Mouse (Mus musculus) midbrain, postnatal 0 days (tissue): Measurements from ENCODE around the gene Plaur. TPM values are rescaled to one million over a fixed set of nuclear protein-coding genes. Genes with fewer than 3 reads are reported as not detected.

Experiments
- ATAC-seq: fragments of 200-750 bp; cut with Nextera tagmentation; 2 replicates; pipeline ENCODE4 v1.8.0; 2017; ENCODE audit warnings: moderate number of reproducible peaks, mild to moderate bottlenecking, moderate TSS enrichment, moderate library complexity; ENCODE audit not compliant: low FRiP score
- DNase-seq: peaks from one replicate; pipeline ENCODE4 v3.0.0-alpha.2; 2015; ENCODE audit warnings: low spot score
- H3K27ac ChIP-seq: fragments of 300-500 bp; sonication (generic); 2 replicates; pipeline ENCODE4 v1.5.1; 2014; ENCODE audit warnings: low read depth, mild to moderate bottlenecking, low read length, mixed read lengths
- H3K27me3 ChIP-seq: fragments of 300-500 bp; sonication (generic); 2 replicates; pipeline ENCODE4 v1.6.1; 2014; ENCODE audit warnings: low read length, control low read depth, mixed read lengths; ENCODE audit not compliant: insufficient read depth
- H3K36me3 ChIP-seq: fragments of 300-500 bp; sonication (generic); 2 replicates; pipeline ENCODE4 v1.6.1; 2014; ENCODE audit warnings: low read length, control low read depth, mixed read lengths; ENCODE audit not compliant: insufficient read depth
- H3K4me1 ChIP-seq: fragments of 300-500 bp; sonication (generic); 2 replicates; pipeline ENCODE4 v1.6.1; 2014; ENCODE audit warnings: mild to moderate bottlenecking, control low read depth, antibody characterized with exemption, low read length, mixed read lengths; ENCODE audit not compliant: insufficient read depth
- H3K4me2 ChIP-seq: fragments of 300-500 bp; sonication (generic); 2 replicates; pipeline ENCODE4 v1.6.1; 2014; ENCODE audit warnings: low read depth, mild to moderate bottlenecking, low read length, mixed read lengths; ENCODE audit not compliant: poor library complexity, severe bottlenecking
- H3K4me3 ChIP-seq: fragments of 300-500 bp; sonication (generic); 2 replicates; pipeline ENCODE4 v1.5.1; 2014; ENCODE audit warnings: low read depth, mild to moderate bottlenecking, low read length, moderate library complexity
- H3K9ac ChIP-seq: fragments of 300-500 bp; sonication (generic); replicated peaks from 2 replicates; pipeline ENCODE4 v1.6.1; 2014; ENCODE audit warnings: mild to moderate bottlenecking, low read length, moderate library complexity, mixed read lengths; ENCODE audit not compliant: poor library complexity, severe bottlenecking
- H3K9me3 ChIP-seq: fragments of 300-500 bp; sonication (generic); 2 replicates; pipeline ENCODE4 v1.6.1; 2016; ENCODE audit warnings: low read length, control low read depth
- CTCF ChIP-seq: IDR thresholded peaks from 2 replicates; pipeline ENCODE4 v1.5.1; 2016; ENCODE audit warnings: antibody characterized with exemption, mild to moderate bottlenecking
- WGBS: fragments of 180-500 bp; shearing (Covaris S2); extraction: QIAGEN DNeasy Blood & Tissue Kit; methylation state at CpG from one replicate; pipeline ENCODE4 v1.1.7; 2014; 5-methylcytosine and 5-hydroxymethylcytosine counted together
- polyA plus RNA-seq: library from polyadenylated mRNA; unstranded; fragments of >200 nt; fragmentation: Nextera tagmentation; extraction: Ambion mirVana; gene quantifications from 2 replicates; pipeline ENCODE4 v1.2.1, GENCODE M21; 2015
- total RNA-seq: library from RNA; depleted of rRNA; stranded (reverse); fragments of >200 nt; gene quantifications from 2 replicates; pipeline ENCODE4 v1.2.3, GENCODE M21; 2014; rRNA removed

Plaur gene
- total and polyA plus RNA-seq, 2 experiments from 2014 or later = 1.1 to 3.7 TPM

DNA sequence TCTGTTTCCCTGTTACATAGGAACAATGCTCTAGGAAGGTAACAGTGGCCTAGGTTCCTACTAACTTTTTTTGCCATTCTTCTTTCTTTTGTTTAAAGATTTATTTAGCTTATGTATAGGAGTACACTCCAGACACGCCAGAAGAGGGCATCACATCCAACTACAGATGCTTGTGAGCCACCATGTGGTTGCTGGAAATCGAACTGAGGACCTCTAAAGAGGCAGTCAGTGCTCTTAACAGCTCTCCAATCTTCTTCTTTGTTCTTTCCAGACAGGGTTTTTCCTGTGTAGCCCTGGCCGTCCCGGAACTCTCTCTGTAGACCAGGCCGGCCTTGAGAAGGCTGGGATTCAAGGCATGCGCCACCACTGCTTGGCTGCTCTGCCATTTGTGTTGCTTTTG lies 62.7 kb downstream of the Plaur start:
- no peaks in the 10 kb centered on the region for H3K27me3 ChIP-seq
- DNase-seq (no peak), ATAC-seq (no peak)
- TF ChIP-seq CTCF = peak; percentile 31; the same call in 1 of the 2 replicates
- no peak overlapping the region for H3K4me3 ChIP-seq
- 80% methylated on average over 6 of the region's 6 CpGs for WGBS
- H3K9me3 ChIP-seq = no peaks in the 10 kb centered on the region
- H3K4me1 ChIP-seq = peaks cover 5% of the 10 kb centered on the region; the same call in 1 of the 2 replicates
- H3K36me3 ChIP-seq = no peaks in the 10 kb centered on the region
- H3K27ac ChIP-seq = no peak overlapping the region
- H3K9ac ChIP-seq = no peak overlapping the region
- H3K4me2 ChIP-seq = no peak overlapping the region

Other genes with a start within 250 kb of the Plaur start
- 5.4 and 5.5 TPM in 2 replicates for gene Zfp109, start 224.9 kb upstream of the Plaur start, total RNA-seq
- gene Zfp109, start 224.9 kb upstream of the Plaur start, polyA plus RNA-seq = 2.5 TPM in 2 replicates
- 5.5 and 7.4 TPM in 2 replicates for gene Zfp108, start 207.7 kb upstream of the Plaur start, total RNA-seq
- gene Zfp108, start 207.7 kb upstream of the Plaur start, polyA plus RNA-seq = 3.4 and 3.7 TPM in 2 replicates
- gene Zfp93, start 192.1 kb upstream of the Plaur start, total RNA-seq = 7.4 and 11.1 TPM in 2 replicates
- 2.2 and 2.7 TPM in 2 replicates for gene Zfp93, start 192.1 kb upstream of the Plaur start, polyA plus RNA-seq
- 18.3 and 30.9 TPM in 2 replicates for gene Zfp61, start 161.3 kb upstream of the Plaur start, total RNA-seq
- 30.3 and 32.4 TPM in 2 replicates for gene Zfp61, start 161.3 kb upstream of the Plaur start, polyA plus RNA-seq
- gene Zfp94, start 145.8 kb upstream of the Plaur start, total RNA-seq = 13.3 and 25.0 TPM in 2 replicates
- gene Zfp94, start 145.8 kb upstream of the Plaur start, polyA plus RNA-seq = 17.4 and 22.9 TPM in 2 replicates
- not detected in 2 replicates for gene Tescl, start 128.5 kb upstream of the Plaur start, total RNA-seq
- 0.19 TPM in 1 of 2 replicates, not detected in the other for gene Tescl, start 128.5 kb upstream of the Plaur start, polyA plus RNA-seq
- 0.44 TPM in 1 of 2 replicates, not detected in the other for gene Lypd5, start 113.3 kb upstream of the Plaur start, total RNA-seq
- not detected in 2 replicates for gene Lypd5, start 113.3 kb upstream of the Plaur start, polyA plus RNA-seq
- gene Kcnn4, start 92.2 kb upstream of the Plaur start, total RNA-seq = 0.27 and 2.5 TPM in 2 replicates
- gene Kcnn4, start 92.2 kb upstream of the Plaur start, polyA plus RNA-seq = 0.81 and 1.1 TPM in 2 replicates
- gene Smg9, start 62.9 kb upstream of the Plaur start, total RNA-seq = 34.2 and 50.0 TPM in 2 replicates
- gene Smg9, start 62.9 kb upstream of the Plaur start, polyA plus RNA-seq = 28.7 and 30.1 TPM in 2 replicates
- gene Irgc1, start 10.2 kb upstream of the Plaur start, total RNA-seq = not detected in 2 replicates
- not detected in 2 replicates for gene Irgc1, start 10.2 kb upstream of the Plaur start, polyA plus RNA-seq
- 342 and 354 TPM in 2 replicates for gene Cadm4, start 19.5 kb downstream of the Plaur start, total RNA-seq
- gene Cadm4, start 19.5 kb downstream of the Plaur start, polyA plus RNA-seq = 82.0 and 88.1 TPM in 2 replicates
- 209 and 214 TPM in 2 replicates for gene Zfp428, start 44.5 kb downstream of the Plaur start, total RNA-seq
- gene Zfp428, start 44.5 kb downstream of the Plaur start, polyA plus RNA-seq = 297 and 314 TPM in 2 replicates
- not detected in 2 replicates for gene AC161166.1, start 50.0 kb downstream of the Plaur start, total RNA-seq
- 0.47 and 0.78 TPM in 2 replicates for gene AC161166.1, start 50.0 kb downstream of the Plaur start, polyA plus RNA-seq
- 115 and 119 TPM in 2 replicates for gene Irgq, start 68.2 kb downstream of the Plaur start, total RNA-seq
- gene Irgq, start 68.2 kb downstream of the Plaur start, polyA plus RNA-seq = 21.8 and 23.9 TPM in 2 replicates
- gene Pinlyp, start 83.6 kb downstream of the Plaur start, total RNA-seq = not detected in 2 replicates
- gene Pinlyp, start 83.6 kb downstream of the Plaur start, polyA plus RNA-seq = not detected in 2 replicates
- gene Xrcc1, start 83.8 kb downstream of the Plaur start, total RNA-seq = 44.6 and 51.8 TPM in 2 replicates
- 41.9 and 43.3 TPM in 2 replicates for gene Xrcc1, start 83.8 kb downstream of the Plaur start, polyA plus RNA-seq
- 32.2 and 33.4 TPM in 2 replicates for gene Ethe1, start 125.1 kb downstream of the Plaur start, total RNA-seq
- 31.3 and 31.6 TPM in 2 replicates for gene Ethe1, start 125.1 kb downstream of the Plaur start, polyA plus RNA-seq
- gene Zfp575, start 125.2 kb downstream of the Plaur start, total RNA-seq = 2.3 and 3.2 TPM in 2 replicates
- gene Zfp575, start 125.2 kb downstream of the Plaur start, polyA plus RNA-seq = 28.3 and 29.5 TPM in 2 replicates
- 0.11 and 0.14 TPM in 2 replicates for gene Phldb3, start 148.3 kb downstream of the Plaur start, total RNA-seq
- gene Phldb3, start 148.3 kb downstream of the Plaur start, polyA plus RNA-seq = not detected in 2 replicates
- 0.99 and 1.5 TPM in 2 replicates for gene Lypd3, start 174.1 kb downstream of the Plaur start, total RNA-seq
- gene Lypd3, start 174.1 kb downstream of the Plaur start, polyA plus RNA-seq = 1.8 and 2.2 TPM in 2 replicates
- not detected in 2 replicates for gene Tex101, start 214.2 kb downstream of the Plaur start, total RNA-seq
- not detected in 2 replicates for gene Tex101, start 214.2 kb downstream of the Plaur start, polyA plus RNA-seq
- not detected in 2 replicates for gene BC049730, start 246.8 kb downstream of the Plaur start, total RNA-seq
- not detected in 2 replicates for gene BC049730, start 246.8 kb downstream of the Plaur start, polyA plus RNA-seq